Mouse (Mus musculus) stomach, embryonic 16.5 days (tissue): Measurements from ENCODE around the gene Jpt1. TPM values are rescaled to one million over a fixed set of nuclear protein-coding genes. Genes with fewer than 3 reads are reported as not detected.

Source experiments
- microRNA-seq: library from miRNA; unstranded; fragments of <30 nt; microRNA quantifications from one replicate; pipeline ENCODE4, GENCODE M21; 2016
- polyA plus RNA-seq: library from polyadenylated mRNA; unstranded; fragments of >200 nt; fragmentation: Nextera tagmentation; extraction: Ambion mirVana; gene quantifications from 2 replicates; pipeline ENCODE4 v1.2.1, GENCODE M21; 2015

The Jpt1 gene
- polyA plus RNA-seq, 1 experiment from 2014 or later = 457 TPM

Small RNAs within 50 kb of the gene (microRNA-seq; reads per million reads assigned to microRNA genes)
- not detected for gene Mir3968

Other genes with a start within 250 kb of the Jpt1 start
- gene Grin2c, start 247.1 kb downstream of the Jpt1 start, polyA plus RNA-seq = not detected in 2 replicates
- 15.4 and 15.9 TPM in 2 replicates for gene Fdxr, start 237.3 kb downstream of the Jpt1 start, polyA plus RNA-seq
- 1.6 and 1.7 TPM in 2 replicates for gene Fads6, start 216.7 kb downstream of the Jpt1 start, polyA plus RNA-seq
- gene Otop2, start 207.2 kb downstream of the Jpt1 start, polyA plus RNA-seq = 1.9 and 2.5 TPM in 2 replicates
- 0.62 and 0.76 TPM in 2 replicates for gene Ush1g, start 192.3 kb downstream of the Jpt1 start, polyA plus RNA-seq
- 4.6 and 8.4 TPM in 2 replicates for gene Otop3, start 179.7 kb downstream of the Jpt1 start, polyA plus RNA-seq
- 44.0 and 46.2 TPM in 2 replicates for gene Hid1, start 146.6 kb downstream of the Jpt1 start, polyA plus RNA-seq
- gene Cdr2l, start 132.5 kb downstream of the Jpt1 start, polyA plus RNA-seq = 6.1 and 6.6 TPM in 2 replicates
- 160 and 162 TPM in 2 replicates for gene Mrpl58, start 110.6 kb downstream of the Jpt1 start, polyA plus RNA-seq
- 746 and 843 TPM in 2 replicates for gene Atp5h, start 94.4 kb downstream of the Jpt1 start, polyA plus RNA-seq
- 3.2 and 3.6 TPM in 2 replicates for gene Kctd2, start 94.3 kb downstream of the Jpt1 start, polyA plus RNA-seq
- 0.22 and 0.26 TPM in 2 replicates for gene Trim80, start 73.8 kb downstream of the Jpt1 start, polyA plus RNA-seq
- gene Slc16a5, start 51.9 kb downstream of the Jpt1 start, polyA plus RNA-seq = 2.8 and 3.7 TPM in 2 replicates
- 7.9 and 8.0 TPM in 2 replicates for gene Armc7, start 38.7 kb downstream of the Jpt1 start, polyA plus RNA-seq
- gene Nt5c, start 22.5 kb downstream of the Jpt1 start, polyA plus RNA-seq = 112 and 113 TPM in 2 replicates
- 687 and 737 TPM in 2 replicates for gene Sumo2, start 21.9 kb upstream of the Jpt1 start, polyA plus RNA-seq
- 138 and 141 TPM in 2 replicates for gene Nup85, start 50.0 kb upstream of the Jpt1 start, polyA plus RNA-seq
- gene Mrps7, start 89.5 kb upstream of the Jpt1 start, polyA plus RNA-seq = 78.5 and 91.1 TPM in 2 replicates
- gene Gga3, start 89.7 kb upstream of the Jpt1 start, polyA plus RNA-seq = 17.4 and 18.8 TPM in 2 replicates
- 35.9 and 47.4 TPM in 2 replicates for gene Mif4gd, start 98.6 kb upstream of the Jpt1 start, polyA plus RNA-seq
- 22.1 and 22.7 TPM in 2 replicates for gene Slc25a19, start 113.9 kb upstream of the Jpt1 start, polyA plus RNA-seq
- 59.1 and 79.6 TPM in 2 replicates for gene Grb2, start 194.2 kb upstream of the Jpt1 start, polyA plus RNA-seq